Mouse (Mus musculus) layer of hippocampus, adult 9-10 months (tissue): ENCODE data around the gene Iffo2.
"Not testable (repeated sequence)": the region's sequence is repeated elsewhere in the genome, so short reads cannot be mapped to it uniquely, and the experiment has no call there.

Source experiments
- DNase-seq: peaks from one replicate; pipeline ENCODE4 v3.0.0; 2022; ENCODE audit warnings: low spot score

Gene Iffo2

GRCm38 (mm10) chr4:139530248-139530647 lies at the start of gene Iffo2:
Iffo2 (plus strand) TSS chr4:139530548.
- DNase-seq: not testable (repeated sequence)

GRCm38 (mm10) chr4:139481400-139481799 lies 48.9 kb upstream of the Iffo2 start:
- no peak for DNase-seq

- no peak for DNase-seq
Measured at GRCm38 (mm10) chr4:139483461-139484105, 46.8 kb upstream of the Iffo2 start.

GRCm38 (mm10) chr4:139484496-139484895 lies 45.9 kb upstream of the Iffo2 start:
- DNase-seq: no peak

- no peak for DNase-seq
Measured at GRCm38 (mm10) chr4:139487085-139487484, 43.3 kb upstream of the Iffo2 start.

GRCm38 (mm10) chr4:139488325-139488724 lies 42.0 kb upstream of the Iffo2 start:
- no peak for DNase-seq

- DNase-seq: no peak
Measured at GRCm38 (mm10) chr4:139489946-139490345, 40.4 kb upstream of the Iffo2 start.

GRCm38 (mm10) chr4:139490413-139491055 lies 39.8 kb upstream of the Iffo2 start:
- DNase-seq: no peak

- no peak for DNase-seq
Measured at GRCm38 (mm10) chr4:139491541-139492170, 38.7 kb upstream of the Iffo2 start.

- DNase-seq: no peak
Measured at GRCm38 (mm10) chr4:139492258-139492833, 38.0 kb upstream of the Iffo2 start.

- no peak for DNase-seq
Measured at GRCm38 (mm10) chr4:139493227-139494025, 36.9 kb upstream of the Iffo2 start.

- no peak for DNase-seq
Measured at GRCm38 (mm10) chr4:139500814-139501213, 29.5 kb upstream of the Iffo2 start.

- no peak for DNase-seq
Measured at GRCm38 (mm10) chr4:139501702-139502101, 28.6 kb upstream of the Iffo2 start.

- no peak for DNase-seq
Measured at GRCm38 (mm10) chr4:139503919-139504318, 26.4 kb upstream of the Iffo2 start.

- DNase-seq: no peak
Measured at GRCm38 (mm10) chr4:139505716-139506115, 24.6 kb upstream of the Iffo2 start.

- no peak for DNase-seq
Measured at GRCm38 (mm10) chr4:139506727-139507126, 23.6 kb upstream of the Iffo2 start.

GRCm38 (mm10) chr4:139509069-139509468 lies 21.3 kb upstream of the Iffo2 start:
- DNase-seq: no peak

GRCm38 (mm10) chr4:139511557-139511956 lies 18.8 kb upstream of the Iffo2 start:
- DNase-seq: no peak

GRCm38 (mm10) chr4:139512985-139513384 lies 17.4 kb upstream of the Iffo2 start:
- no peak for DNase-seq

- DNase-seq: no peak
Measured at GRCm38 (mm10) chr4:139519221-139519620, 11.1 kb upstream of the Iffo2 start.

- no peak for DNase-seq
Measured at GRCm38 (mm10) chr4:139521926-139522325, 8.4 kb upstream of the Iffo2 start.

- no peak for DNase-seq
Measured at GRCm38 (mm10) chr4:139526475-139526874, 3.9 kb upstream of the Iffo2 start.
